Comparison of ENCODE assay signal across 23 mouse cellular contexts in the genomic region with DNA sequence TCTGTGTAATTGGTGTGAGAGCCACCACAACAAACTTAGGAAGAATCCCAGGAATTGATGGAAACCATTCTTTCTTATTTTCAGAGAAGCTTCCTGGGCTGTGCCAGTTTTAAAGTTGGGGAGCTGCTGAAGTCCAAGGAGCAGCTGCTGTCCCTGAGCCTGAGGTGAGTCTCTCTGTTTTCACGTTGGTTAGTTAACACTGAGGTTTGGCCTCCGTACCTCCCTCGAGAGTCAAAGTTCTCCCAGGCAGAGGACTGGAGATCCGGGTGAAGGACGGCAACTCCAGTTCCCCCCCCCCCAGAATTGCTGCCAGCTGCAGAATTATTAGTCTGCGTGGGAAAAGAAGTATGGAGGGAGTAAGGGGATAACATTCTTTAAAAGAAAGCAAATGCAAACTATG.
DNase-seq lines count a peak whose midpoint lies in the region; ATAC-seq and TF ChIP-seq lines count a peak whose summit lies in the region.
"Had no signal": no experiment of that assay in that cellular context is flagged by ENCODE, and none has a peak within 500 bp of the region (broad histone marks: within the 10 kb centered on the region; RNA-seq: fewer than 3 reads in every experiment).

No protein-coding gene starts in this region.

- TF ChIP-seq EP300 in CH12.LX (IDR thresholded peaks at IDR 0.05; ENCODE audit: low read length), result no peak

- peak overlapping the region; percentile 4 for H3K4me3 ChIP-seq in cerebellum, adult 2 months (replicated peaks; ENCODE audit: insufficient read depth, low read depth, low read length)
- H3K4me3 ChIP-seq in heart, embryonic 13.5 days, result peak overlapping the region; percentile 42
- H3K4me3 ChIP-seq in CH12.LX (replicated peaks in 1 of 3; ENCODE audit: low read depth in 2 of 3, low read length in 2 of 3, poor library complexity in 1 of 3), result peak overlapping the region in 1 of 3 experiments; percentile 27
- H3K4me3 ChIP-seq in liver, embryonic 12.5 days, result no peak overlapping the region
- H3K4me3 ChIP-seq: embryonic facial prominence, embryonic 12.5 days; erythroblast, embryonic 14.5 days; forebrain, embryonic 13.5 days; limb, embryonic 10.5 days; midbrain, embryonic 13.5 days; neural tube, embryonic 13.5 days; stomach, embryonic 15.5 days had no signal

- in situ Hi-C loops in CH12.LX (cut with MboI; ENCODE audit: low pct_ligation_motif_present, low pct_unique_long_range_greater_than_20kb, low sequenced_read_pairs), result no loop called here

- 44% methylated on average over 6 of the region's 6 CpGs for whole genome bisulfite sequencing in cerebellum, adult 2 months
- WGBS in heart, embryonic 13.5 days, result 42% methylated on average over 6 of the region's 6 CpGs
- 68% methylated on average over 6 of the region's 6 CpGs for WGBS in liver, embryonic 12.5 days (ENCODE audit: insufficient replicate concordance)

- no peaks in the 10 kb centered on the region for H3K9me3 ChIP-seq in heart, embryonic 13.5 days
- no peaks in the 10 kb centered on the region for H3K9me3 ChIP-seq in CH12.LX (replicated peaks; ENCODE audit: low read length)
- H3K9me3 ChIP-seq in liver, embryonic 12.5 days (replicated peaks), result no peaks in the 10 kb centered on the region
- H3K9me3 ChIP-seq: embryonic facial prominence, embryonic 12.5 days; forebrain, embryonic 13.5 days; G1E; limb, embryonic 10.5 days; midbrain, embryonic 13.5 days; neural tube, embryonic 13.5 days; stomach, embryonic 15.5 days had no signal

- no peak for ATAC-seq in heart, embryonic 13.5 days (ENCODE audit: extremely low read depth, insufficient number of reproducible peaks, low FRiP score, low TSS enrichment)
- no peak for ATAC-seq in liver, embryonic 12.5 days
- ATAC-seq: CD4-positive, CD25-positive, alpha-beta regulatory T cell, adult 4 months; forebrain, embryonic 13.5 days; hindbrain, postnatal 0 days; midbrain, embryonic 13.5 days had no signal

- no peak for TF ChIP-seq RAD21 in CH12.LX (IDR thresholded peaks at IDR 0.05; ENCODE audit: low read depth, low read length)

- H3K27me3 ChIP-seq in cerebellum, adult 2 months (ENCODE audit: control insufficient read depth, insufficient read depth, low read length), result no peaks in the 10 kb centered on the region
- H3K27me3 ChIP-seq in heart, embryonic 13.5 days (replicated peaks), result no peaks in the 10 kb centered on the region
- H3K27me3 ChIP-seq in CH12.LX (replicated peaks), result no peaks in the 10 kb centered on the region
- no peaks in the 10 kb centered on the region for H3K27me3 ChIP-seq in liver, embryonic 12.5 days (replicated peaks)
- H3K27me3 ChIP-seq: embryonic facial prominence, embryonic 12.5 days; forebrain, embryonic 13.5 days; midbrain, embryonic 13.5 days; neural tube, embryonic 13.5 days; stomach, embryonic 15.5 days had no signal

- TF ChIP-seq CTCF in cerebellum, adult 2 months (IDR thresholded peaks at IDR 0.05; ENCODE audit: borderline replicate concordance, insufficient read depth, low read depth, low read length), result no peak
- TF ChIP-seq CTCF in CH12.LX (conservative IDR thresholded peaks at IDR 0.05 in 1 of 2, IDR thresholded peaks at IDR 0.05 in 1 of 2; ENCODE audit: low read depth in 2 of 2, low read length in 2 of 2), result no peak

- H3K4me2 ChIP-seq in heart, embryonic 13.5 days, result peak overlapping the region; percentile 63
- H3K4me2 ChIP-seq in CH12.LX (ENCODE audit: insufficient read depth, low read depth, poor library complexity, severe bottlenecking), result peak overlapping the region; percentile 80
- no peak overlapping the region for H3K4me2 ChIP-seq in liver, embryonic 12.5 days
- H3K4me2 ChIP-seq: embryonic facial prominence, embryonic 12.5 days; forebrain, embryonic 13.5 days; midbrain, embryonic 13.5 days; neural tube, embryonic 13.5 days; stomach, embryonic 15.5 days had no signal

- DNase-seq in cerebellum, adult 2 months, result no peak
- DNase-seq in cerebellum, adult 11 months, result no peak
- DNase-seq in heart, postnatal 4 days, result no peak
- no peak for DNase-seq in CH12.LX (ENCODE audit: extremely low read depth)
- peak; percentile 25 for DNase-seq in kidney, postnatal 10 days
- DNase-seq in adipocyte (ENCODE audit: low spot score), result no peak
- DNase-seq: cerebellum, postnatal 10 days; gastrocnemius, postnatal 25 days; layer of hippocampus, adult 9-11 months; lung, adult 18-20 months; lung, postnatal 14 days had no signal

- no peaks in the 10 kb centered on the region for H3K36me3 ChIP-seq in heart, embryonic 13.5 days
- no peaks in the 10 kb centered on the region for H3K36me3 ChIP-seq in CH12.LX (replicated peaks in 1 of 2; ENCODE audit: control insufficient read depth in 1 of 2, insufficient read depth in 1 of 2, low read length in 1 of 2)
- H3K36me3 ChIP-seq in liver, embryonic 12.5 days, result no peaks in the 10 kb centered on the region
- H3K36me3 ChIP-seq: embryonic facial prominence, embryonic 12.5 days; limb, embryonic 10.5 days; midbrain, embryonic 13.5 days; neural tube, embryonic 13.5 days; stomach, embryonic 15.5 days had no signal

- no peak overlapping the region; the same call in 1 of the 2 replicates for H3K27ac ChIP-seq in cerebellum, adult 2 months (ENCODE audit: insufficient read depth, low read length)
- H3K27ac ChIP-seq in heart, embryonic 13.5 days (replicated peaks), result peak overlapping the region; percentile 78
- peak overlapping the region; percentile 4; the same call in 1 of the 2 replicates for H3K27ac ChIP-seq in CH12.LX (ENCODE audit: insufficient read depth, low read depth)
- no peak overlapping the region for H3K27ac ChIP-seq in liver, embryonic 12.5 days
- H3K27ac ChIP-seq: embryonic facial prominence, embryonic 12.5 days; forebrain, embryonic 13.5 days; hindbrain, postnatal 0 days; limb, embryonic 10.5 days; midbrain, embryonic 13.5 days; neural tube, embryonic 13.5 days; stomach, embryonic 15.5 days had no signal

- peak overlapping the region; percentile 74 for H3K9ac ChIP-seq in heart, embryonic 13.5 days
- peak overlapping the region; percentile 65; the same call in 1 of the 2 replicates for H3K9ac ChIP-seq in CH12.LX (ENCODE audit: insufficient read depth, low read depth)
- no peak overlapping the region for H3K9ac ChIP-seq in liver, embryonic 12.5 days
- H3K9ac ChIP-seq: embryonic facial prominence, embryonic 12.5 days; forebrain, embryonic 13.5 days; midbrain, embryonic 13.5 days; neural tube, embryonic 13.5 days; stomach, embryonic 15.5 days had no signal

- no peaks in the 10 kb centered on the region for H3K79me2 ChIP-seq in CH12.LX (replicated peaks; ENCODE audit: control insufficient read depth, extremely low read depth, insufficient read depth, poor library complexity, severe bottlenecking)

- no peak for TF ChIP-seq POLR2A in cerebellum, adult 2 months (IDR thresholded peaks at IDR 0.05; ENCODE audit: borderline replicate concordance, insufficient read depth, low read length)
- no peak for TF ChIP-seq POLR2A in CH12.LX (IDR thresholded peaks at IDR 0.05; ENCODE audit: low read depth, low read length)

- H3K4me1 ChIP-seq in cerebellum, adult 2 months (ENCODE audit: control insufficient read depth, insufficient read depth, low read length), result peaks cover 14% of the 10 kb centered on the region; the same call in 1 of the 2 replicates
- peaks cover 42% of the 10 kb centered on the region for H3K4me1 ChIP-seq in heart, embryonic 13.5 days
- H3K4me1 ChIP-seq in CH12.LX (ENCODE audit: control insufficient read depth in 1 of 2, insufficient read depth in 2 of 2), result peaks cover 6 to 52% of the 10 kb centered on the region in 2 experiments; a peak in 3 of 4 replicates
- no peaks in the 10 kb centered on the region for H3K4me1 ChIP-seq in liver, embryonic 12.5 days
- H3K4me1 ChIP-seq: embryonic facial prominence, embryonic 12.5 days; forebrain, embryonic 13.5 days; midbrain, embryonic 13.5 days; neural tube, embryonic 13.5 days; stomach, embryonic 15.5 days had no signal

- dilution Hi-C loops in CH12.LX (cut with MboI; ENCODE audit: extremely low pct_ligation_motif_present, extremely low pct_unique_long_range_greater_than_20kb, low sequenced_read_pairs), result no loop called here

TF ChIP-seq in CH12.LX, 34 proteins besides CTCF, POLR2A, EP300 and RAD21:
- TF ChIP-seq PAX5 (IDR thresholded peaks at IDR 0.05; ENCODE audit: low read length), result no peak
- no peak for TF ChIP-seq ETS1 (conservative IDR thresholded peaks at IDR 0.05; ENCODE audit: low read depth, low read length)
- no peak for TF ChIP-seq USF1 (IDR thresholded peaks at IDR 0.05; ENCODE audit: low read depth, low read length)
- TF ChIP-seq HCFC1 (IDR thresholded peaks at IDR 0.05; ENCODE audit: low read depth, low read length), result no peak
- TF ChIP-seq ZNF384 (IDR thresholded peaks at IDR 0.05; ENCODE audit: low read depth, low read length), result no peak
- TF ChIP-seq USF2 (conservative IDR thresholded peaks at IDR 0.05; ENCODE audit: low read depth, low read length), result no peak
- no peak for TF ChIP-seq GABPA (IDR thresholded peaks at IDR 0.05; ENCODE audit: insufficient replicate concordance, low read depth, low read length)
- no peak for TF ChIP-seq UBTF (IDR thresholded peaks at IDR 0.05; ENCODE audit: low read depth, low read length)
- no peak for TF ChIP-seq MAX (IDR thresholded peaks at IDR 0.05; ENCODE audit: low read length)

Comparison
In these comparisons a context has a peak if more than half of its experiments do, and no peak if none do; other contexts are left out.
1. H3K27ac ChIP-seq: peak in heart, embryonic 13.5 days (single experiment) and CH12.LX (single experiment); none in cerebellum, adult 2 months (single experiment) and liver, embryonic 12.5 days (single experiment).